Mouse (Mus musculus) embryonic fibroblast, embryonic 13.5 days (primary cell): ENCODE data around the gene Cacna1d.

Experiments
- CTCF ChIP-seq: IDR thresholded peaks from 2 replicates; pipeline ENCODE4 v1.5.1; 2011; ENCODE audit warnings: mild to moderate bottlenecking, control low read depth, low read length, moderate library complexity, borderline replicate concordance; ENCODE audit not compliant: insufficient read depth
- POLR2A ChIP-seq: IDR thresholded peaks from 2 replicates; pipeline ENCODE4 v1.6.1; 2011; ENCODE audit warnings: low read depth, mild to moderate bottlenecking, control low read depth, low read length, moderate library complexity

- TF ChIP-seq CTCF (no peak), POLR2A (no peak)
These were observed 77.1 kb downstream of the Cacna1d start for GRCm38 (mm10) chr14:30414131-30414530.
